Mouse (Mus musculus): ENCODE measurements at regions not wholly inside any gene's neighbourhood (a gene's known extent, or its start where the extent isn't known, plus 50 kb on each side); places are given as distances from the start of the nearest gene placed in this dataset.

GRCm38 (mm10) chr10:60952495-60952894 lies 121.1 kb upstream of the Unc5b start:
- H3K27ac ChIP-seq (ENCODE audit: low read depth, low read length) = no peak overlapping the region
- no peak overlapping the region for H3K4me2 ChIP-seq (replicated peaks; ENCODE audit: low read depth, low read length)
- H3K36me3 ChIP-seq (ENCODE audit: control insufficient read depth, insufficient read depth, low read length) = no peaks in the 10 kb centered on the region
- no peaks in the 10 kb centered on the region for H3K27me3 ChIP-seq (ENCODE audit: control insufficient read depth, insufficient read depth, low read length)
- no peak overlapping the region for H3K4me3 ChIP-seq (ENCODE audit: low read length)
- ATAC-seq (ENCODE audit: low FRiP score, low TSS enrichment) = no peak
- 19% methylated on average over 7 of the region's 7 CpGs for WGBS
- H3K4me1 ChIP-seq (ENCODE audit: control insufficient read depth, insufficient read depth, low read length) = peaks cover 4% of the 10 kb centered on the region; the same call in 1 of the 2 replicates
- no peaks in the 10 kb centered on the region for H3K9me3 ChIP-seq (ENCODE audit: control insufficient read depth, low read length)
- no peak overlapping the region for H3K9ac ChIP-seq (ENCODE audit: low read depth, low read length)

GRCm38 (mm10) chr10:60948983-60949677 lies 117.7 kb upstream of the Unc5b start:
- 0 out of 2 replicates have a peak, but pooled peaks have one; percentile 35 for ATAC-seq (ENCODE audit: low FRiP score, low TSS enrichment)
- no peak overlapping the region for H3K9ac ChIP-seq (ENCODE audit: low read depth, low read length)
- H3K36me3 ChIP-seq (ENCODE audit: control insufficient read depth, insufficient read depth, low read length) = no peaks in the 10 kb centered on the region
- 32% methylated on average over 7 of the region's 7 CpGs for WGBS
- H3K4me1 ChIP-seq (ENCODE audit: control insufficient read depth, insufficient read depth, low read length) = peaks cover 4% of the 10 kb centered on the region; the same call in 1 of the 2 replicates
- H3K9me3 ChIP-seq (ENCODE audit: control insufficient read depth, low read length) = no peaks in the 10 kb centered on the region
- H3K27ac ChIP-seq (ENCODE audit: low read depth, low read length) = no peak overlapping the region
- no peak overlapping the region for H3K4me2 ChIP-seq (replicated peaks; ENCODE audit: low read depth, low read length)
- H3K4me3 ChIP-seq (ENCODE audit: low read length) = no peak overlapping the region
- H3K27me3 ChIP-seq (ENCODE audit: control insufficient read depth, insufficient read depth, low read length) = no peaks in the 10 kb centered on the region

DNA sequence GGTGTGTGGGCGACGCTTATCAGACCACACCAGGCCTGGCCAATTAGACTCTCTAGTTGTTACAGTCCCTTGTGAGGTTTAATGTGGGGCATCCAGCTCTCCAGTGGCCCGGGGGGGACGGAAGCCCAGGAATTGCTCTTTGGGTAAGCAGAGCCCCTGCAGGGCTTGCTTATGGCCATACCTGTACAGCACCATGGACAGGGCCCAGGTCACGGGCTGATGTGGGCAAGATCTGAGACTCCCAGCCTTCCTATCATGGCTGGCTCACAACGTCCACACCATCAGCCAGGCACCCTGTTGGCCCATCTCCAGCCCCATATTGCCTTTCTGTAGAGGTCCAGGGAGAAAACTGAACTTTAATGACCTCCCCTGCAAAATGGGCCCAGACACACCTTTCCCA lies 111.7 kb upstream of the Unc5b start:
- 66% methylated on average over 6 of the region's 6 CpGs for WGBS
- Histone ChIP-seq H3K9me3 (ENCODE audit: control insufficient read depth, low read length) (no peaks in the 10 kb centered on the region), H3K4me3 (ENCODE audit: low read length) (no peak overlapping the region)

GRCm38 (mm10) chr10:60938749-60939148 lies 107.4 kb upstream of the Unc5b start:
- Histone ChIP-seq H3K4me3 (ENCODE audit: low read length) (no peak overlapping the region), H3K27me3 (ENCODE audit: control insufficient read depth, insufficient read depth, low read length) (0 out of 2 replicates have a peak, but pooled peaks cover 4% of the 10 kb centered on the region), H3K9ac (ENCODE audit: low read depth, low read length) (no peak overlapping the region), H3K36me3 (ENCODE audit: control insufficient read depth, insufficient read depth, low read length) (no peaks in the 10 kb centered on the region), H3K27ac (ENCODE audit: low read depth, low read length) (no peak overlapping the region), H3K4me2 (replicated peaks; ENCODE audit: low read depth, low read length) (no peak overlapping the region), H3K4me1 (ENCODE audit: control insufficient read depth, insufficient read depth, low read length) (peaks cover 23% of the 10 kb centered on the region), H3K9me3 (ENCODE audit: control insufficient read depth, low read length) (no peaks in the 10 kb centered on the region)
- WGBS = 89% methylated on average over 10 of the region's 10 CpGs
- ATAC-seq (ENCODE audit: low FRiP score, low TSS enrichment) = no peak

More for the DNA sequence above, 111.7 kb upstream of the Unc5b start:
- Histone ChIP-seq H3K9ac (ENCODE audit: low read depth, low read length) (no peak overlapping the region), H3K27ac (ENCODE audit: low read depth, low read length) (no peak overlapping the region), H3K4me1 (ENCODE audit: control insufficient read depth, insufficient read depth, low read length) (no peaks in the 10 kb centered on the region), H3K36me3 (ENCODE audit: control insufficient read depth, insufficient read depth, low read length) (no peaks in the 10 kb centered on the region), H3K27me3 (ENCODE audit: control insufficient read depth, insufficient read depth, low read length) (no peaks in the 10 kb centered on the region), H3K4me2 (replicated peaks; ENCODE audit: low read depth, low read length) (no peak overlapping the region)
- ATAC-seq (ENCODE audit: low FRiP score, low TSS enrichment) = no peak

DNA sequence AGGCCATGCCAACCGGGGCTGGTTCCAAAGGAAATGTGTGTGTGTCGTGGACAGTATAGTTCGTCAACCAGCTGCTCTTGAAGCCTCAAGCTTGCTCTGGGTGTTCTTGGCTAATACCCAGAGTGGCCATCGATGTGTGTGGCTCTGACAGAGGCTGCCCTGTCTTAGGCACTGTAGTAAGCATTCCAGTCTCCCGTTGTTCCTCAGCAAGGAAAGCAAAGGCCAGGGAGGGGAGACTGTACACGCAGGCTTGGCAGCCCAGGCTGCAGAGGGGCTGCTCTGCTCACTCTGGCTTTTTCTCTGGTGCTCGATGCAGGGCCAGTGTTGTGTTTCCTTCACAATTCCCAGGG lies 106.1 kb upstream of the Unc5b start:
- H3K27ac ChIP-seq (ENCODE audit: low read depth, low read length) = no peak overlapping the region
- no peaks in the 10 kb centered on the region for H3K9me3 ChIP-seq (ENCODE audit: control insufficient read depth, low read length)
- peaks cover 30% of the 10 kb centered on the region for H3K4me1 ChIP-seq (ENCODE audit: control insufficient read depth, insufficient read depth, low read length)
- H3K4me2 ChIP-seq (replicated peaks; ENCODE audit: low read depth, low read length) = no peak overlapping the region
- no peak overlapping the region for H3K9ac ChIP-seq (ENCODE audit: low read depth, low read length)
- ATAC-seq (ENCODE audit: low FRiP score, low TSS enrichment) = no peak
- no peaks in the 10 kb centered on the region for H3K36me3 ChIP-seq (ENCODE audit: control insufficient read depth, insufficient read depth, low read length)
- no peak overlapping the region for H3K4me3 ChIP-seq (ENCODE audit: low read length)
- H3K27me3 ChIP-seq (ENCODE audit: control insufficient read depth, insufficient read depth, low read length) = 0 out of 2 replicates have a peak, but pooled peaks cover 4% of the 10 kb centered on the region
- 61% methylated on average over 7 of the region's 7 CpGs for WGBS

- H3K9me3 ChIP-seq (ENCODE audit: control insufficient read depth, low read length) = no peaks in the 10 kb centered on the region
- H3K27ac ChIP-seq (ENCODE audit: low read depth, low read length) = no peak overlapping the region
- H3K4me3 ChIP-seq (ENCODE audit: low read length) = no peak overlapping the region
- H3K9ac ChIP-seq (ENCODE audit: low read depth, low read length) = no peak overlapping the region
- no peaks in the 10 kb centered on the region for H3K36me3 ChIP-seq (ENCODE audit: control insufficient read depth, insufficient read depth, low read length)
- 22% methylated on average over 13 of the region's 13 CpGs for WGBS
- H3K4me1 ChIP-seq (ENCODE audit: control insufficient read depth, insufficient read depth, low read length) = peaks cover 33% of the 10 kb centered on the region
- no peak for ATAC-seq (ENCODE audit: low FRiP score, low TSS enrichment)
- 0 out of 2 replicates have a peak, but pooled peaks cover 4% of the 10 kb centered on the region for H3K27me3 ChIP-seq (ENCODE audit: control insufficient read depth, insufficient read depth, low read length)
- no peak overlapping the region for H3K4me2 ChIP-seq (replicated peaks; ENCODE audit: low read depth, low read length)
These were observed 105.5 kb upstream of the Unc5b start for GRCm38 (mm10) chr10:60936659-60937516.

DNA sequence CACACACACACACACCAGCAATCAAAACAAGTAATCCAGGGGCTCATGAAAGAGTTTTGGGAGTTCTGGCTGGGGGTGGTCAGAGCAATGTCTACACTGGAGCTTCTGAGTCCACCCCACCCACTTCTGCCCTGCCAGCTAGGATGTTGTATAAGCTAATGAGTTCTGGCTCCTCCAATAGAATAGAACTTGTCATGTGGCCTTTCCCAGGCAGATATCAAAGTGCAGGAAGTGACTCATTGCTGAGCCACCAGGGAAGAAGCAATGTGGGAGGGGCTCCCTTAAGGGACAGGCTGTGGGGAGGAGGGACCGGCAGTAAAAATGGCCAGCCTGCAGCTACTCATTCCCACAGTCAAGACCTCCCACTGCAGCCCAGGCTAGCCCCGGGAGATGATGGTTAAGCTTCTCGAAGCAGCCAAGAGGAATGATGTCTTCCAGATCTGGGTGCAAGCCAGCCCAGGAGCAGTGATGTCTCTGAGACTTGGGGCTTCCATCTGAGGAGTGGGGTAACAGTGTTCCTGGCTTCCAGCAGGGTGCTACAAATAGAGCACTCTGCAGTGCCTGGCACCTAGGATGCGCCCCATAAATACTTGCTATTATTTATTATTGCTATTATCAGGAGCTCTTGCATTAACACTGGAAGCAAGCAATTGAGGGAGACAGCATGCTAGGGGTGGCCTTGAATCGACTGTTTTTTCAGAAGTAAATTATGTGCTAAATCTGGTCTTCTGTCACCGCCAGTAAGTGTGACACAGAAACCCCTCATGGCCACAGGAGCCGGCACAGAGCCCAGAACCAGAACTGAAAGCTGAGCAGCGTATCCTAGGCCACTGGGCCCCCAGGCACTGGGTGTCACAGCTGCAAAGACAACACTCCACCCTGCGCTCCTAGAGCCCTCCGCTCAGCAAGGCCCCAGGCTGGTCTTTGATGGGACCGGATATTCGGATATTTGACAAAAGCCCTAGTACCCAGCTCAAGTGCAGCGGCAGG lies 103.2 kb upstream of the Unc5b start:
- 32% methylated on average over 13 of the region's 13 CpGs for WGBS
- H3K4me3 ChIP-seq (ENCODE audit: low read length) = no peak overlapping the region
- peak; percentile 71 for ATAC-seq (ENCODE audit: low FRiP score, low TSS enrichment)
- H3K9ac ChIP-seq (ENCODE audit: low read depth, low read length) = no peak overlapping the region
- H3K4me2 ChIP-seq (replicated peaks; ENCODE audit: low read depth, low read length) = no peak overlapping the region
- peaks cover 33% of the 10 kb centered on the region for H3K4me1 ChIP-seq (ENCODE audit: control insufficient read depth, insufficient read depth, low read length)
- 0 out of 2 replicates have a peak, but pooled peaks cover 4% of the 10 kb centered on the region for H3K27me3 ChIP-seq (ENCODE audit: control insufficient read depth, insufficient read depth, low read length)
- peak overlapping the region; percentile 82 for H3K27ac ChIP-seq (ENCODE audit: low read depth, low read length)
- H3K9me3 ChIP-seq (ENCODE audit: control insufficient read depth, low read length) = no peaks in the 10 kb centered on the region
- no peaks in the 10 kb centered on the region for H3K36me3 ChIP-seq (ENCODE audit: control insufficient read depth, insufficient read depth, low read length)

DNA sequence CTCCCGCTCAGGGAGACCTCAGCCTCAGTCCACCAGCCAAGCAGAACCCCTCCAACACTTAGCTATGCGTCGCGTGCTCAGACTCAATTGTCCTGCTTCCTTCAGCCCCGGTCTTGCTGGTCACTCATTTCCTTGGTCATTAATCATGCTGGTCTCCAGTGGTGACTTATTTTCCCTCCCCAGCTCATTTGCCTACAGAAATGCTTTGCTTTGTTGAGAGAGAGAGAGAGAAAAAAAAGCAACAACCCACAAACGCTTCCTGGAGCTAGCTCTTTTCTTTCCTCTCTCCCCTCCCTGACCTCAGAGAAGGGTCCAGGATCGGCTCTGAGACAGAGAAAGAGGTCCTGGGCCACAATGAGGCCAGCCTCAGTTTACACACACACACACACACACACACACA lies 102.5 kb upstream of the Unc5b start:
- Histone ChIP-seq H3K4me3 (ENCODE audit: low read length) (no peak overlapping the region), H3K4me2 (replicated peaks; ENCODE audit: low read depth, low read length) (no peak overlapping the region; the same call in 1 of the 2 replicates), H3K36me3 (ENCODE audit: control insufficient read depth, insufficient read depth, low read length) (no peaks in the 10 kb centered on the region), H3K9me3 (ENCODE audit: control insufficient read depth, low read length) (no peaks in the 10 kb centered on the region), H3K27me3 (ENCODE audit: control insufficient read depth, insufficient read depth, low read length) (0 out of 2 replicates have a peak, but pooled peaks cover 4% of the 10 kb centered on the region), H3K9ac (ENCODE audit: low read depth, low read length) (no peak overlapping the region), H3K4me1 (ENCODE audit: control insufficient read depth, insufficient read depth, low read length) (peaks cover 33% of the 10 kb centered on the region), H3K27ac (ENCODE audit: low read depth, low read length) (peak overlapping the region; percentile 82)
- 3% methylated on average over 7 of the region's 7 CpGs for WGBS
- ATAC-seq (ENCODE audit: low FRiP score, low TSS enrichment) = peak; percentile 83
